Mouse (Mus musculus) limb, embryonic 10.5 days (tissue): Measurements from ENCODE around the gene Tdrd6. TPM values are rescaled to one million over a fixed set of nuclear protein-coding genes. Genes with fewer than 3 reads are reported as not detected.

Experiments
- DNase-seq: peaks from one replicate; pipeline ENCODE4 v3.0.0-alpha.2; 2017; ENCODE audit warnings: low spot score
- H3K27ac ChIP-seq: fragments of 300-500 bp; sonication (generic); 2 replicates; pipeline ENCODE4 v1.5.1; 2016; ENCODE audit warnings: mild to moderate bottlenecking
- H3K27me3 ChIP-seq: fragments of 300-500 bp; sonication (generic); 2 replicates; pipeline ENCODE4 v1.6.1; 2016; ENCODE audit warnings: low read depth, mild to moderate bottlenecking; ENCODE audit not compliant: poor library complexity, severe bottlenecking
- H3K36me3 ChIP-seq: fragments of 300-500 bp; sonication (generic); 2 replicates; pipeline ENCODE4 v1.6.1; 2016; ENCODE audit warnings: mild to moderate bottlenecking, moderate library complexity
- H3K4me1 ChIP-seq: fragments of 300-500 bp; sonication (generic); 2 replicates; pipeline ENCODE4 v1.6.1; 2016
- H3K4me3 ChIP-seq: fragments of 300-500 bp; sonication (generic); 2 replicates; pipeline ENCODE4 v1.5.1; 2016; ENCODE audit warnings: mild to moderate bottlenecking, moderate library complexity
- H3K9me3 ChIP-seq: fragments of 300-500 bp; sonication (generic); replicated peaks from 2 replicates; pipeline ENCODE4 v1.6.1; 2016; ENCODE audit warnings: mild to moderate bottlenecking
- WGBS: fragments of 180-500 bp; shearing (Covaris S2); methylation state at CpG from one replicate; pipeline ENCODE4 v1.1.7; 2016; 5-methylcytosine and 5-hydroxymethylcytosine counted together
- polyA plus RNA-seq: library from polyadenylated mRNA; unstranded; fragments of >200 nt; fragmentation: Nextera tagmentation; extraction: Ambion mirVana; gene quantifications from 2 replicates; pipeline ENCODE4 v1.2.1, GENCODE M21; 2016

Tdrd6 gene
- polyA plus RNA-seq: not detected in 2 replicates

DNA sequence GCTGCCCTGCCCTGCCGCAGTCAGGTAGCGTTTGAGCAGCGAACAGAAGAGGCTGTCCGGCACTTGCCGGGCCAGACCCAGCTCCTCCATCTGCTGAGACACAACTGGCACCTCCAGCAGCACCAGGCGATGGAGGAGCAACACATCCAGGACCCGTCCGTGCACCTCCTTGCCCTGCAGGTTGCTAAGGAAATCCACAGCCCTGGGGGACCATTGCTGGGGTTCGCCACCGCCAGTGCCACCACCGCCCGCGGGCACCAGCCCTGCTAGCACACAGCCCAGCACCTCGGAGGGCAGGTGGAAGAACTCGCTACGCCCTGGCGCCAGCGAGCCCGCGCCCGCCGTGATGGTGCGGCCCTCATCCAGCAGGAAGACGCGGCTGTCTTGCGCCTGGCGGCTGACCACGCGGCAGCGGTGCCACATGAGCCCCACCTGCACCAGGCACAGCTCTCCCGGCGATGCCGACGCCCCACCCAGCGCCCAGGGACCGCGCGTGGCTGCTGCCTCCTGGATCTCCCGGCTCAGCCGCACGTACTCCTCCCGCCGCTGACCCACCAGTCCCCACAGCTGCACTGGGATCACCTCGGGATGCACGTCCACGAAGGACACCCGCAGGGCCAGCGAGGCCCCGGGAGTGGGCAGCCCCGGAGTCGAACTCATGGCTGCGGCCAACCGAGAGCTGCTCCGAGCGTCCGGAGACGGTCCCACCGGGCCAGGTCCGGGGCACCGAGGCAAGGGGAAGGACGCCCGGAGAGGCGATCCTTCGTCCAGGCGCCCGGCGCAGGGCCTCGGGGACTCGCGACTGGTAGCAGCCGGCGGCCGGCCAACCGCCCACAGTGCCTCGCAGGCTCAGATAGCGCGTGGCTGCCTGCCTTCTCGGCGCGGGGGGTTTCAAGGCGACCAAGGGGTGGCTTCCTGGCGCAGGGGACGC lies at the start of gene Tdrd6:
Tdrd6 (minus strand) TSS at position 804 of the 931 bp plus-strand sequence.
- Histone ChIP-seq H3K9me3 (no peaks in the 10 kb centered on the region), H3K36me3 (no peaks in the 10 kb centered on the region), H3K27ac (peak within 1 kb of the TSS; percentile 38), H3K4me1 (peaks cover 13% of the 10 kb centered on the region), H3K27me3 (peaks cover 60% of the 10 kb centered on the region), H3K4me3 (peak within 1 kb of the TSS; percentile 50)
- DNase-seq: peak; percentile 64
- 5% methylated on average over 82 of the region's 83 CpGs for WGBS

- no peaks in the 10 kb centered on the region for H3K9me3 ChIP-seq
- no peaks in the 10 kb centered on the region for H3K4me1 ChIP-seq
- 80% methylated on average over 1 of the region's 1 CpGs for WGBS
- no peak overlapping the region for H3K4me3 ChIP-seq
- peaks cover 23% of the 10 kb centered on the region for H3K36me3 ChIP-seq
- no peak overlapping the region for H3K27ac ChIP-seq
- DNase-seq: no peak
- H3K27me3 ChIP-seq: no peaks in the 10 kb centered on the region
Measured at GRCm38 (mm10) chr17:43677317-43677716, 47.2 kb upstream of the Tdrd6 start.

- no peaks in the 10 kb centered on the region for H3K4me1 ChIP-seq
- no peak overlapping the region for H3K27ac ChIP-seq
- H3K36me3 ChIP-seq: peaks cover 18% of the 10 kb centered on the region
- no peak for DNase-seq
- 84% methylated on average over 1 of the region's 1 CpGs for WGBS
- no peaks in the 10 kb centered on the region for H3K9me3 ChIP-seq
- H3K4me3 ChIP-seq: no peak overlapping the region
- no peaks in the 10 kb centered on the region for H3K27me3 ChIP-seq
Measured at GRCm38 (mm10) chr17:43676241-43676640, 46.1 kb upstream of the Tdrd6 start.

DNA sequence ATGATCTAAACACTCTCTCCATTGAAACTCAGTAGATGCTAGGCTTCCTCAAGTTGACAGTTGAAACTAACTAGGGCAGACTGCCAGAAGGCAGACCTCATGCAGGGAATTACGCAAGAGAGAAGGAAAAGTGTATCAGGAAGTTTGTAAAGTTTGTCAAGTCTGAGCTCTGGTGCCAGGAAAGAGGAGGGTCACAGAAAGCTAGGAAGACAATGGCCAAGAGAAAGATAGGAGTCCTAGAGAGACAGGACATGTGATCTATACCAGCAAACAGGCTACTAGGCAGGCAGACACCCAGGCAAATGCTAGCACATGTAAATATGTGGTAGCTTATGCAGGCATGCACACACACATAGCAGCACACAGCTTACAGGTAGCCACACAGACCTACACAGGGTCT lies 45.1 kb upstream of the Tdrd6 start:
- Histone ChIP-seq H3K36me3 (peaks cover 7% of the 10 kb centered on the region), H3K4me1 (no peaks in the 10 kb centered on the region), H3K4me3 (no peak overlapping the region), H3K9me3 (no peaks in the 10 kb centered on the region), H3K27me3 (no peaks in the 10 kb centered on the region), H3K27ac (no peak overlapping the region)
- WGBS: 97% methylated on average over 1 of the region's 1 CpGs
- no peak for DNase-seq

- H3K27ac ChIP-seq: no peak overlapping the region
- H3K4me3 ChIP-seq: no peak overlapping the region
- H3K27me3 ChIP-seq: no peaks in the 10 kb centered on the region
- 84% methylated on average over 4 of the region's 4 CpGs for WGBS
- DNase-seq: no peak
- no peaks in the 10 kb centered on the region for H3K36me3 ChIP-seq
- no peaks in the 10 kb centered on the region for H3K9me3 ChIP-seq
- H3K4me1 ChIP-seq: peaks cover 14% of the 10 kb centered on the region
Measured at GRCm38 (mm10) chr17:43671907-43672306, 41.8 kb upstream of the Tdrd6 start.

GRCm38 (mm10) chr17:43669145-43669695 lies 39.1 kb upstream of the Tdrd6 start:
- H3K9me3 ChIP-seq: no peaks in the 10 kb centered on the region
- WGBS: 87% methylated on average over 6 of the region's 6 CpGs
- peaks cover 24% of the 10 kb centered on the region for H3K4me1 ChIP-seq
- H3K36me3 ChIP-seq: no peaks in the 10 kb centered on the region
- no peaks in the 10 kb centered on the region for H3K27me3 ChIP-seq
- H3K27ac ChIP-seq: no peak overlapping the region
- H3K4me3 ChIP-seq: peak overlapping the region; percentile 78
- DNase-seq: no peak

GRCm38 (mm10) chr17:43667290-43667843 lies 37.3 kb upstream of the Tdrd6 start, which contains the start of gene Cyp39a1:
TSS of gene Cyp39a1 (plus strand) at chr17:43667425.
- peaks cover 24% of the 10 kb centered on the region for H3K4me1 ChIP-seq
- peak within 1 kb of the TSS; percentile 88 for H3K27ac ChIP-seq
- no peak for DNase-seq
- no peaks in the 10 kb centered on the region for H3K9me3 ChIP-seq
- peaks cover 11% of the 10 kb centered on the region; the same call in 1 of the 2 replicates for H3K36me3 ChIP-seq
- H3K4me3 ChIP-seq: peak within 1 kb of the TSS; percentile 78
- WGBS: under 1% methylated on average over 17 of the region's 17 CpGs
- no peaks in the 10 kb centered on the region for H3K27me3 ChIP-seq

DNA sequence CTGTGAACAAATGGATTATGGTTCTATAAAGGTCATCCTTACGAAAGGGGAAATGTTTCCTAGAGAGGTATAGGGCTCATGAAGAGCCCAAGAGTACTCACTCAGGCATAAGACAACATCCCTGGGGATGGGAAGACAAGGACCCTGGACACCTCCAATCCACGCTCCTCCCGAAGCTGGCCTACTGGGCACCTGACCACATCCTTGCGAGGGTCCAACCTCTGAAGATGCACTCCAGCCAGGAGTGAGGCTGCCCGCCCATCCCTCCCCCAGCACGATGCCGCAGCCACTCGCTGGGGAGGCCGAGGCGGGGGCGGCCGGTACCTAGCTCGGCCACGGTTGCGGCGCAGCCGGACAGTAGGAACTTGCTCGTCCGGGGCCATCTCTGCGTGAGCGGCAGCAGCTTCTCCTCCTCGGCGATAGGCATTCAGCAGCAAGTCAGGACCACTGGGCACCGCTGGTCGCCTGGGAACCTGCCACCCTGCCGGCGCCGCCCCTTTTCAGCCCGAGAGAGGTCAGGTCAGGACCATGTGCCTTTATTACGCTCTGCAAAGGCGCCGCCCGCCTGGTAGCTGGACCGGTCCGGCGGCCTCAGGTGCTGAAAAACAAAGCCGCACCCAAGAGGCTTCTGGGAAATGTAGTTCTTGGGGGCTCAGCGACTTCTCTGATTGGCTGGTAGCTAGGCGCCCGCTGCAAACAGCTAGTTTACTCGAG lies 36.6 kb upstream of the Tdrd6 start, which contains the start of gene Slc25a27:
Slc25a27 (minus strand) TSS at position 639 of the 714 bp plus-strand sequence.
- Histone ChIP-seq H3K27me3 (no peaks in the 10 kb centered on the region), H3K36me3 (peaks cover 11% of the 10 kb centered on the region; the same call in 1 of the 2 replicates), H3K9me3 (no peaks in the 10 kb centered on the region), H3K4me3 (peak within 1 kb of the TSS; percentile 78), H3K27ac (peak within 1 kb of the TSS; percentile 88), H3K4me1 (peaks cover 24% of the 10 kb centered on the region)
- DNase-seq: peak; percentile 88
- under 1% methylated on average over 41 of the region's 41 CpGs for WGBS

DNA sequence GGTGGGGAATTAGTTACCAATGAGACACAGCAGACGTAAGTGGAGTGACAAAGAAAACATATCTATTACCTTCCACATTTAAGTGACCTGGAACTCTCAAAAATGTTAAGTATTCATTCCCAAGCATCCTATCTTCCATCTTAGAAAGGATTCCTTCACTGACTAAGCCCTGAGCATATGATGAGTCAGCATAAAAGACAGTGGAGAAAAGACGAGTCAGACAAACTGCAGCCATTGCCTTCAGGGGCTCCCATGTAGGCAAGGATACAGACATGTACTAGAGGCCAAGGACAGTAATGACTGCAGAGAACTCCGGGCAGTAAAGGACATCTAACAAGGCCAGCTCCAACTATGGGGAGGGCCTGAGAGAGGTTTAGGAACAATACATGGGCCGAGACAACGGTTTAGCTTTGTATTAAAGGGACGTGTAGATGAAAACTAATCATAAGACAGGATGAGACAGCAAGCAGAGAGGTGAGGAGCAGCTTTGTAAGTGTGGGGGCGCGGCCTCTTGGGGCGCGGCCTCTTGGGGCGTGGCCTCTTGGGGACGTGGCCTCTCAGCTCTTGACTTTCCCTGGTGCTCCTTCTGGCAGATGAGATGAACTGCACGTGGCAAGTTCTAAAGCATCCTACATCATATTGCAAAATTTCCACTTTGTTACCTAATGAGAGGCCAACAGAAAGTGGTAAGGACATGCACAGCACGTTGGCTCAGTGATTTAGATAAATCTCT lies 21.4 kb upstream of the Tdrd6 start:
- Histone ChIP-seq H3K27me3 (no peaks in the 10 kb centered on the region), H3K4me3 (no peak overlapping the region), H3K27ac (no peak overlapping the region), H3K9me3 (no peaks in the 10 kb centered on the region), H3K36me3 (peaks cover 41% of the 10 kb centered on the region), H3K4me1 (no peaks in the 10 kb centered on the region)
- WGBS: 70% methylated on average over 14 of the region's 14 CpGs
- no peak for DNase-seq

DNA sequence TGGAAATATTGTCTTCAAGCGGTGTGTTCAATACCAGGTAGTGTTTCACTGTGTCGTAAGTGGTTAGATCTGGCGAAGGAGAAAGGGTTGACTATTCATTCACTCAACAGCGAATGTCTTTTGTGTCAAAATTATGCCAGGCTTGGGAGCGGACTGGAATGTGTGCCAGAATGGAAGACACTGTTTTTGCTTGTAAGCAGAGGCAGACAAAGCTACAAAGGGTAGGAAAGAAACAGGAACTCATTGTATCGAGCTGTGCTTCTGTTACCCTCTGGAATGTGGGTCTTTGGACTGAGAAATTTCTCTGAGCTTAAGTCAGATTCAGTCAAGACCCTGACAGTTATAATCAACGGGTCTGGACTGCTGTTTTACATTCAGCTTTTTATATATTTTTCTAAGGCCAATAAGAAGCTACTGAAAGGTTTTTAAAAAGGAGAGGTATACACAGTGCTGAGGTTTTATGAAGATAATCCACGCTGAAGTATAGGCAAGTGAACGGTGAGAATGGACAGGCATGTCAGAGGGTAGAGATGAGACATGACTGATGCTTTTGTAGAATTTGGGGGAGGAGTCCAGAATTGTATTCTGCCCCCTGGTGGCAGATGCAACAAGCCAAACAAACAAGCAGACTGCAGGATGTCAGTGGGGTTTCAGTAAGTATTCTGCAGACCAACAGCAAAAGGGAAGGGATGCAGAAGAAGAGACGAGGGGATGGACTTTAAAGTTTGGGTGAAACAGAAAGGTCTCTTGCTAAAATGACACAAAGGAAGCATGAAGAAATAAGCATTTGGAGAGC lies 19.7 kb upstream of the Tdrd6 start:
- 93% methylated on average over 10 of the region's 10 CpGs for WGBS
- H3K9me3 ChIP-seq: no peaks in the 10 kb centered on the region
- no peaks in the 10 kb centered on the region for H3K27me3 ChIP-seq
- DNase-seq: peak; percentile 32
- no peaks in the 10 kb centered on the region for H3K4me1 ChIP-seq
- H3K27ac ChIP-seq: no peak overlapping the region
- peaks cover 56% of the 10 kb centered on the region for H3K36me3 ChIP-seq
- no peak overlapping the region for H3K4me3 ChIP-seq

GRCm38 (mm10) chr17:43646925-43647324 lies 16.8 kb upstream of the Tdrd6 start:
- Histone ChIP-seq H3K4me3 (no peak overlapping the region), H3K36me3 (peaks cover 68% of the 10 kb centered on the region), H3K27me3 (no peaks in the 10 kb centered on the region), H3K9me3 (no peaks in the 10 kb centered on the region), H3K4me1 (no peaks in the 10 kb centered on the region), H3K27ac (no peak overlapping the region)
- WGBS: 78% methylated on average over 5 of the region's 5 CpGs
- no peak for DNase-seq
